Mouse (Mus musculus) kidney, postnatal 14 days (tissue): ENCODE measurements around the gene Wrap73.
A peak's percentile ranks its signal among the peaks of the same experiment; 100 is the strongest.

Experiments
- DNase-seq: peaks from one replicate; pipeline ENCODE4 v3.0.0; 2022; ENCODE audit warnings: mixed read lengths

The Wrap73 gene

GRCm38 (mm10) chr4:154142211-154143040, at the start of gene Wrap73:
Wrap73 (plus strand) TSS chr4:154142372.
- DNase-seq, result peak; percentile 94

GRCm38 (mm10) chr4:154093210-154093609, 49.0 kb upstream of the Wrap73 start:
- DNase-seq, result peak; percentile 34

- DNase-seq, result no peak
Measured at GRCm38 (mm10) chr4:154096111-154096510, 46.1 kb upstream of the Wrap73 start.

GRCm38 (mm10) chr4:154099361-154099760, 42.8 kb upstream of the Wrap73 start:
- DNase-seq, result no peak

GRCm38 (mm10) chr4:154103386-154103785, 38.8 kb upstream of the Wrap73 start:
- DNase-seq, result no peak

GRCm38 (mm10) chr4:154103912-154104311, 38.3 kb upstream of the Wrap73 start:
- no peak for DNase-seq

- peak; percentile 60 for DNase-seq
Measured at GRCm38 (mm10) chr4:154105381-154106001, 36.7 kb upstream of the Wrap73 start.

- DNase-seq, result no peak
Measured at GRCm38 (mm10) chr4:154106497-154107061, 35.6 kb upstream of the Wrap73 start.

- no peak for DNase-seq
Measured at GRCm38 (mm10) chr4:154109216-154109849, 32.8 kb upstream of the Wrap73 start.

GRCm38 (mm10) chr4:154109850-154110243, 32.3 kb upstream of the Wrap73 start:
- DNase-seq, result no peak

- DNase-seq, result peak; percentile 12
Measured at GRCm38 (mm10) chr4:154116421-154116820, 25.8 kb upstream of the Wrap73 start.

- no peak for DNase-seq
Measured at GRCm38 (mm10) chr4:154118782-154119181, 23.4 kb upstream of the Wrap73 start.

- no peak for DNase-seq
Measured at GRCm38 (mm10) chr4:154119208-154119607, 23.0 kb upstream of the Wrap73 start.

GRCm38 (mm10) chr4:154121800-154122199, 20.4 kb upstream of the Wrap73 start:
- no peak for DNase-seq

- DNase-seq, result no peak
Measured at GRCm38 (mm10) chr4:154122374-154122773, 19.8 kb upstream of the Wrap73 start.

GRCm38 (mm10) chr4:154123553-154123952, 18.6 kb upstream of the Wrap73 start:
- no peak for DNase-seq

GRCm38 (mm10) chr4:154125202-154125601, 17.0 kb upstream of the Wrap73 start:
- no peak for DNase-seq

- no peak for DNase-seq
Measured at GRCm38 (mm10) chr4:154127273-154127672, 14.9 kb upstream of the Wrap73 start.

GRCm38 (mm10) chr4:154129950-154130349, 12.2 kb upstream of the Wrap73 start:
- no peak for DNase-seq

- DNase-seq, result no peak
Measured at GRCm38 (mm10) chr4:154131894-154132293, 10.3 kb upstream of the Wrap73 start.

GRCm38 (mm10) chr4:154134803-154135202, 7.4 kb upstream of the Wrap73 start:
- DNase-seq, result no peak

GRCm38 (mm10) chr4:154137139-154137538, 5.0 kb upstream of the Wrap73 start:
- no peak for DNase-seq

- peak; percentile 41 for DNase-seq
Measured at GRCm38 (mm10) chr4:154139671-154140181, 2.4 kb upstream of the Wrap73 start.

GRCm38 (mm10) chr4:154140182-154140212, 2.2 kb upstream of the Wrap73 start, which contains the start of gene Trp73:
Trp73 (minus strand) TSS chr4:154140208.
- no peak for DNase-seq
